Mouse (Mus musculus) induced T-regulatory cell, adult 2 months (primary cell): ENCODE results near the gene Vmac.
A peak's percentile ranks its signal among the peaks of the same experiment; 100 is the strongest.

Source experiments
- DNase-seq: peaks from one replicate; pipeline ENCODE4 v3.0.0-alpha.2; 2012; ENCODE audit warnings: low read depth

The Vmac gene

DNA sequence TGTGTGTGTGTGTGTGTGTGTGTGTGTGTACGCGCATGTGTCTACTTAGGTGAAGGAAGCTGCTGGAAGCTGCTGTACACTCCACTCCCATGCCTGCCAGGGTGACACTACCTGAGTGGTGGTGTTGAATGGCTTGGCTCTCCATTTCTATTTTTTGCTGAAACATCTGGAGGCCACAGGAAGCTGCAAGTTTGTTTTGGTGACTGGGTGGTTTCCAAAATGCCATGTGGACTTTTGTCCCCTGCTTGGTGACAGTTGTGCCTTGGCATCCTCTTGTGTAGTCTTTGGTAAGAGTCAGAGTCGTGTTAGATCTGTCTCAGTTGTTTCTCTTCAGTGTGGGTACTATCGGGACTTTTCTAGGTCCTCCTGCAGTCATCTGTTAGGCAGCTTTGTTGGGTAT is 31.0 kb downstream of the Vmac start:
- DNase-seq = no peak

GRCm38 (mm10) chr17:56684649-56685048 is 33.2 kb downstream of the Vmac start:
- no peak for DNase-seq

DNA sequence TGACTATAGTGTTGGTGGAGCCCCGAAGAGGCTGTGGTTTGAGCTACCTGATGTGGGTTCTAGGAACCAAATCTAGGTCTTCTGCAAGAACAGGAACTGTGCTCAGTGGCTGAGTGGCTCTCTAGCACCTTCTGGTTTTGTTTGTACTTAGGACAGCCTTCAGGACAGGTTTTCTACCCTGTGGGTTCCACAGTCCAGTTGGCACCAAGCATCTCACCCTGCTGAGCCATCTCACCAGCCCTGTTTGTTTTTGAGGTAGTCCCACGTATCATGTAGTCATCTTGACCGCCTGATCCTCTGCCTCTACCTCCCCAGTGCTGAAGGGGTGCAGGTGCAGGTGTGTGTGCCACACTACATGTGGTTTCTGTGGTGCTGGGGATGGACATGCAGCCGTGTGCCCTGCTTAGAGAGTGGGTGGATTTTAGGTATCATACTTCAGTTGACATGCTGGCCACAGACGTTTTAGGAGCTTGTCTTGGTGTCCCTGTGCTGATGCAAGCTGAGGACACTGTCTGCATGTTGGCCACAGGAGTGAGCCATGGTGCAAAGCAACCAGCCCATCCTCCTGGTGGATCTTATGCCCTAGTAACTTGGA is 34.2 kb downstream of the Vmac start:
- DNase-seq = no peak

- no peak for DNase-seq
These were observed 34.9 kb downstream of the Vmac start for GRCm38 (mm10) chr17:56682880-56683279.

DNA sequence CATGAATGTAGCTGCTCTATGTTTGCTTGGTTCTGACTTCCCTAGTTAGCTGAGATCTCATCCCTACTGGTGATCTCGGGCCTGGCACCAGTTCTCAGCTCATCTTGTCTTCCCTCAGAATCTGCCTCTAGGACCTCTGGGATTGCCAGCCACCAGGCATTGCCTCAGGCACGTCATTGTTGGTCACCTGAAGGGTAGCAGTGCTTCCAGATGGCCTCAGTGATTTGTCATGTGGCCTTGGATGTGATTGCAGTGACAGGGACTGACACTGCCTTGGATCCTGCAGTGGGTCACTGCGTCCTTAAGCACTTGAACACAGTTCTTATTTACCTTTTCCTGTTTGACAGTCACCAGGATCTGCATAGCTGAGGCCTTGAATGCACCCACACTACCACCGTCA is 36.0 kb downstream of the Vmac start:
- no peak for DNase-seq

GRCm38 (mm10) chr17:56673647-56674416 is 44.0 kb downstream of the Vmac start:
- no peak for DNase-seq

DNA sequence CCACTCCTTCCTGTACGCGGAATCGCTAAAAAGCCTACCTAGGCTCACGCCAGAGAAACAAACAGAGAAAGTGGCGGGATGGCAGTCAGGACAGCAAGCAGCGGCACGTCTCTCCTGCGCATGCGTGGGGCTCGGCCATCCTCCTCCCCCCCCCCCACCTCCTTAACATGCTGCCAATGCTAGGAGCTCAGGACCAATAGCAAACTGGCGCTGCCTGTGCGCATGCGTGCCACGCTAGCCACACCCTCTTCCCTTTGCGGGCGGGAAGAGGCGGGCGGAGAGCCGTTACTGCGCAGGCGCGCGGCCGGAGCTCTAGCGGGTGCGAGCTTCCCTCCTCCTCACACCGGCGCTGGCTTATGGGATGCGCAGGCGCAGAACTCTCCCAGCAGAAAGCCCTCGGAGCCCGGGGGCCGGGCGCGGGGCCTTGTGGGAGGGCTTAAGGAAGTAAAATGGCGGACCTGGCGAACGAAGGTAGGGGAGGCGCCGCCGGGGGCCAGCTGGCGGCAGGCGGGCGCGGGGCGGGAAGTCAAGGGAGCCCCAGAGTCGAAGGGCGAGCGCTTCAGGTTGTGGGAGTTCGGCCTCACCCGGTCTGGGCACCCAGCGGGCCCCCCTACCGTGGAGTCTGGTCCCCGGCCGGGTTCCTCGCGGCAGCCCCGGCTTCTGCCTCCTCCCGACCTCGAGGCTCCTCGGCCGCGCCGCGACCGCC is 44.7 kb downstream of the Vmac start, which contains the start of gene Ranbp3:
Ranbp3 (plus strand) TSS at position 354 of the 706 bp plus-strand sequence.
- peak; percentile 100 for DNase-seq

DNA sequence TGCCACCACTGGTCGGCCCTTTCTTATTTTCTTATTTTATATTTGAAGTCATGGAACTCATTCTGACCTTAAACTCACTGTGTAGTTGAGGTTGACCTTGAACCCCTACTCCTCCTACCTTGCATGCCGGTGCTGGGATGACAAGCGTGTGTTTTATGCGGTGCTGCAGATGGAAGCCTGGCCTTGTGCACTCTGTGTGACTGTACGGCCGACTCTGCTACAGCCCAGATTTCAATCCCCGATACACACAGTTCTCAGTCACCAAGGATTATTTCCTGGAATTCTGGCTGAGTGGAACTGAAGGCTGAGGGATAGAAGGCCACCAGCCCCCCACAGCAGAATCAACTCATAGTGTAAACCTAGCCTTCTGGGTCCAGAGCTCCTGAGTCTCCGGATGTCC is 48.1 kb downstream of the Vmac start:
- no peak for DNase-seq

- DNase-seq = peak; percentile 92
These were observed 49.3 kb downstream of the Vmac start for GRCm38 (mm10) chr17:56668384-56669144.

DNA sequence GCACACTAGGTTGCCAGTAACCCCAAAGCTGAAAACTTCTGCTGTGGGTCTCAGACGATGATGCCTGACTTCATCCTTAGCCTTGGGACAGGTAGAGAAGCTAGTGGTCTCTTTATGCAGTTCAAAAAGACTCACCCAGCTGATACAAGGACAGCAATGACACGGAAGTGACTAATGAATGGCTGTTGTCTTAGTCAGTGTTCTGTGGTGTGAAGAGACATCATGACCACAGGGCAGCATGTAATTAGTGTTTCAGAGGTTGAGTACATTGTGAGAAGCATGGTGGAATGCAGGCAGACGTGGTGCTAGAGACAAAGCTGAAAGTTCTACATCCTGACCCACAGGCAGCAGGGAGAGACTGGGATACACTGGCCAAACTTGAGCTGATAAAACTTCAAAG is 50.2 kb downstream of the Vmac start:
- peak; percentile 14 for DNase-seq

DNA sequence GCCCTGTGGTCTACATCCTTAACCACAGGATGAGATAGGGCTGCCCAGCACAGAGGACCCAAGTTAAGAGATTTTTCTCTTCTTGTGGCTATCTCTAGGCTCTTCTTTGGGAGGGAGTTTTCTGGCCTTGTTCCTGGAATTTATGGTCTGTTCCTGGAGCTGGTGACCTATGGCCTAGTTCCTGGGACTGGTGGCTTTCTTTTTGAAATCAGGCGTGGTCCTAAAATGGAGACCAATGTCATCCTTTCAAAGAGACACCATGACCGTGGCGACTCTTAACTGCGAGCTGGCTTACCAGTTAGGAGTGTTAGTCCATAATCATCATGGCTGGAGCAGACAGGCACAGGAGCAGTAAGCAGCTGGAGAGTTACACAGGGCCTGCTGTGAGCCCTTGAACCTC is 51.4 kb downstream of the Vmac start:
- DNase-seq = no peak

GRCm38 (mm10) chr17:56664333-56664732 is 53.5 kb downstream of the Vmac start:
- DNase-seq = no peak
